Mouse (Mus musculus): ENCODE measurements around the gene Gm17662. TPM values are rescaled to one million over a fixed set of nuclear protein-coding genes. Genes with fewer than 3 reads are reported as not detected.

The Gm17662 gene
- total RNA-seq, 1 experiment from 2014 or later = not detected

GRCm38 (mm10) chr4:104888499-104889262, 31.6 kb downstream of the Gm17662 start:
- DNase-seq = no peak

- peak; percentile 12 for DNase-seq
These were observed 34.6 kb downstream of the Gm17662 start for GRCm38 (mm10) chr4:104891708-104892107.

GRCm38 (mm10) chr4:104893588-104893987, 36.5 kb downstream of the Gm17662 start:
- no peak for DNase-seq

GRCm38 (mm10) chr4:104894004-104894734, 37.0 kb downstream of the Gm17662 start:
- DNase-seq = peak; percentile 61

GRCm38 (mm10) chr4:104902836-104903235, 45.7 kb downstream of the Gm17662 start:
- no peak for DNase-seq

- DNase-seq = no peak
These were observed 47.9 kb downstream of the Gm17662 start for GRCm38 (mm10) chr4:104905049-104905448.

Other genes with a start within 250 kb of the Gm17662 start
- 0.21 and 4.0 TPM in 2 replicates for gene C8b, start 91.0 kb upstream of the Gm17662 start, total RNA-seq (2021)
- 0.24 and 2.3 TPM in 2 replicates for gene C8a, start 19.1 kb downstream of the Gm17662 start, total RNA-seq (2021)
- 0.67 and 0.94 TPM in 2 replicates for gene Fyb2, start 56.1 kb downstream of the Gm17662 start, total RNA-seq (2021)